Mouse (Mus musculus): ENCODE results near the gene Olfr358. TPM values are rescaled to one million over a fixed set of nuclear protein-coding genes. Genes with fewer than 3 reads are reported as not detected.

Olfr358 gene
- polyA plus RNA-seq (2017; shearing (Covaris generic)), result not detected

- no peak for ATAC-seq
Observed at GRCm38 (mm10) chr2:37009235-37009634, at the start of gene Olfr358. TSS of gene Olfr358 (minus strand) at chr2:37009335.

GRCm38 (mm10) chr2:36997030-36997429 lies 12.1 kb downstream of the Olfr358 start:
- no peak for ATAC-seq

GRCm38 (mm10) chr2:36993527-36993926 lies 15.6 kb downstream of the Olfr358 start, which contains the start of gene Olfr357:
TSS of gene Olfr357 (plus strand) at chr2:36993827.
- no peak for ATAC-seq

Other genes starting within 250 kb of the Olfr358 start
- not detected for gene Olfr348, start 225.1 kb downstream of the Olfr358 start, polyA plus RNA-seq (2017; shearing (Covaris generic))
- not detected for gene Olfr50, start 218.8 kb downstream of the Olfr358 start, polyA plus RNA-seq (2017; shearing (Covaris generic))
- not detected for gene Olfr3, start 192.3 kb downstream of the Olfr358 start, polyA plus RNA-seq (2017; shearing (Covaris generic))
- gene Olfr350, start 163.0 kb downstream of the Olfr358 start, polyA plus RNA-seq (2017; shearing (Covaris generic)), result not detected
- not detected for gene Olfr351, start 146.7 kb downstream of the Olfr358 start, polyA plus RNA-seq (2017; shearing (Covaris generic))
- not detected for gene Olfr352, start 140.9 kb downstream of the Olfr358 start, polyA plus RNA-seq (2017; shearing (Covaris generic))
- gene Olfr353, start 116.4 kb downstream of the Olfr358 start, polyA plus RNA-seq (2017; shearing (Covaris generic)), result not detected
- gene Olfr354, start 103.7 kb downstream of the Olfr358 start, polyA plus RNA-seq (2017; shearing (Covaris generic)), result under 1 TPM in 1 of 2 experiments, not detected in 1; 0.09 TPM
- gene Olfr355, start 80.4 kb downstream of the Olfr358 start, polyA plus RNA-seq (2017; shearing (Covaris generic)), result under 1 TPM in 1 of 2 experiments, not detected in 1; 0.44 TPM
- not detected for gene Olfr356, start 72.2 kb downstream of the Olfr358 start, polyA plus RNA-seq (2017; shearing (Covaris generic))
- not detected for gene Olfr357, start 15.5 kb downstream of the Olfr358 start, polyA plus RNA-seq (2017; shearing (Covaris generic))
- not detected for gene Olfr360, start 56.4 kb upstream of the Olfr358 start, polyA plus RNA-seq (2017; shearing (Covaris generic))
- gene Olfr361, start 80.0 kb upstream of the Olfr358 start, polyA plus RNA-seq (2017; shearing (Covaris generic)), result not detected
- not detected for gene Olfr362, start 108.6 kb upstream of the Olfr358 start, polyA plus RNA-seq (2017; shearing (Covaris generic))
- gene Olfr364-ps1, start 130.0 kb upstream of the Olfr358 start, polyA plus RNA-seq (2017; shearing (Covaris generic)), result not detected
- gene Olfr365, start 178.9 kb upstream of the Olfr358 start, polyA plus RNA-seq (2017; shearing (Covaris generic)), result not detected
- not detected for gene Olfr366, start 202.2 kb upstream of the Olfr358 start, polyA plus RNA-seq (2017; shearing (Covaris generic))